Mouse (Mus musculus) MEL (cell line): ENCODE data around the gene Zfp27. TPM values are rescaled to one million over a fixed set of nuclear protein-coding genes. Genes with fewer than 3 reads are reported as not detected.

Experiments used
- DNase-seq: peaks from one replicate; pipeline ENCODE4 v3.0.0; 2011; ENCODE audit warnings: low read depth, low spot score
- H3K27ac ChIP-seq: 2 replicates; pipeline ENCODE4 v1.5.1; 2012; ENCODE audit warnings: low read depth, mild to moderate bottlenecking, control low read depth, low read length, moderate library complexity; ENCODE audit not compliant: control insufficient read depth
- H3K27me3 ChIP-seq, 2 experiments: fragments of 150-350 bp in 1 of 2; sonication (generic) in 1 of 2; 2 replicates each; pipeline ENCODE4 v1.6.1; 2012; ENCODE audit warnings: low read length in 2 of 2, mild to moderate bottlenecking in 2 of 2, improper control_type of control experiment in 1 of 2, moderate library complexity in 1 of 2; ENCODE audit not compliant: insufficient read depth in 2 of 2, control insufficient read depth in 1 of 2
- H3K36me3 ChIP-seq, 2 experiments: 2 replicates each; pipeline ENCODE4 v1.6.1; 2012 to 2014; ENCODE audit warnings: low read length in 2 of 2, improper control_type of control experiment in 1 of 2, inconsistent platforms in 1 of 2, mild to moderate bottlenecking in 1 of 2; ENCODE audit not compliant: insufficient read depth in 2 of 2, control insufficient read depth in 1 of 2
- H3K4me1 ChIP-seq, 2 experiments: fragments of 150-350 bp in 1 of 2; sonication (generic) in 1 of 2; 2 replicates each; pipeline ENCODE4 v1.6.1; 2012; ENCODE audit warnings: low read length in 2 of 2, improper control_type of control experiment in 1 of 2, mild to moderate bottlenecking in 1 of 2; ENCODE audit not compliant: insufficient read depth in 2 of 2, control insufficient read depth in 1 of 2
- H3K4me3 ChIP-seq, 2 experiments: fragments of 150-350 bp in 1 of 2; sonication (generic) in 1 of 2; 2 replicates each; pipeline ENCODE4 v1.5.1; 2012; ENCODE audit warnings: low read depth in 2 of 2, low read length in 2 of 2, mild to moderate bottlenecking in 2 of 2, moderate library complexity in 2 of 2, control low read depth in 1 of 2, improper control_type of control experiment in 1 of 2; ENCODE audit not compliant: control insufficient read depth in 1 of 2, insufficient read depth in 1 of 2
- H3K79me2 ChIP-seq: 2 replicates; pipeline ENCODE4 v1.6.1; 2012; ENCODE audit warnings: mild to moderate bottlenecking, low read length, moderate library complexity; ENCODE audit not compliant: control insufficient read depth, poor library complexity, insufficient read depth
- H3K9ac ChIP-seq: 2 replicates; pipeline ENCODE4 v1.6.1; 2012; ENCODE audit warnings: low read depth, mild to moderate bottlenecking, control low read depth, low read length, moderate library complexity; ENCODE audit not compliant: control insufficient read depth, poor library complexity, severe bottlenecking
- H3K9me3 ChIP-seq: fragments of 150-350 bp; sonication (generic); replicated peaks from 2 replicates; pipeline ENCODE4 v1.6.1; 2012; ENCODE audit warnings: mild to moderate bottlenecking, low read length, improper control_type of control experiment, moderate library complexity; ENCODE audit not compliant: insufficient read depth
- CTCF ChIP-seq, 3 experiments: IDR thresholded peaks in 2 of 3; conservative IDR thresholded peaks in 1 of 3; 2 replicates each; pipeline ENCODE4 v1.5.1; 2011 to 2012; ENCODE audit warnings: low read length in 3 of 3, low read depth in 2 of 3, mild to moderate bottlenecking in 2 of 3, improper control_type of control experiment in 1 of 3, inconsistent platforms in 1 of 3, mixed read lengths in 1 of 3, moderate library complexity in 1 of 3; ENCODE audit not compliant: control insufficient read depth in 1 of 3, insufficient read depth in 1 of 3, poor library complexity in 1 of 3, severe bottlenecking in 1 of 3
- E2F4 ChIP-seq: IDR thresholded peaks from 2 replicates; pipeline ENCODE4 v1.6.1; 2011; ENCODE audit warnings: low read depth, low read length, improper control_type of control experiment, borderline replicate concordance
- ELF1 ChIP-seq: IDR thresholded peaks from 2 replicates; pipeline ENCODE4 v1.6.1; 2014; ENCODE audit warnings: low read depth, mild to moderate bottlenecking, inconsistent platforms, low read length, improper control_type of control experiment, moderate library complexity
- ETS1 ChIP-seq: IDR thresholded peaks from 2 replicates; pipeline ENCODE4 v1.6.1; 2012; ENCODE audit warnings: low read depth, mild to moderate bottlenecking, inconsistent platforms, low read length, improper control_type of control experiment, moderate library complexity
- JUND ChIP-seq: IDR thresholded peaks from 2 replicates; pipeline ENCODE4 v1.6.1; 2011; ENCODE audit warnings: low read depth, mild to moderate bottlenecking, improper control_type of control experiment, low read length
- KAT2A ChIP-seq: conservative IDR thresholded peaks from 2 replicates; pipeline ENCODE4 v1.6.1; 2012; ENCODE audit warnings: low read depth, low read length, improper control_type of control experiment, inconsistent platforms
- MXI1 ChIP-seq: IDR thresholded peaks from 2 replicates; pipeline ENCODE4 v1.6.1; 2011; ENCODE audit warnings: mild to moderate bottlenecking, low read depth, low read length, improper control_type of control experiment
- MYC ChIP-seq: IDR thresholded peaks from 2 replicates; pipeline ENCODE4 v1.6.1; 2011; ENCODE audit warnings: low read depth, mild to moderate bottlenecking, low read length, improper control_type of control experiment, moderate library complexity
- POLR2A ChIP-seq, 2 experiments: IDR thresholded peaks; 2 replicates each; pipeline ENCODE4 v1.6.1; 2011 to 2012; ENCODE audit warnings: low read length in 2 of 2, mild to moderate bottlenecking in 2 of 2, control low read depth in 1 of 2, improper control_type of control experiment in 1 of 2, low read depth in 1 of 2, moderate library complexity in 1 of 2; ENCODE audit not compliant: control insufficient read depth in 1 of 2, insufficient read depth in 1 of 2, poor library complexity in 1 of 2
- POLR2AphosphoS2 ChIP-seq: IDR thresholded peaks from 2 replicates; pipeline ENCODE4 v1.6.1; 2011; ENCODE audit warnings: low read length, improper control_type of control experiment
- RAD21 ChIP-seq: IDR thresholded peaks from 2 replicates; pipeline ENCODE4 v1.6.1; 2011; ENCODE audit warnings: mild to moderate bottlenecking, low read depth, low read length, improper control_type of control experiment
- RCOR1 ChIP-seq: IDR thresholded peaks from 2 replicates; pipeline ENCODE4 v1.6.1; 2012; ENCODE audit warnings: low read depth, mild to moderate bottlenecking, inconsistent platforms, low read length, improper control_type of control experiment
- SIN3A ChIP-seq: IDR thresholded peaks from 2 replicates; pipeline ENCODE4 v1.6.1; 2012; ENCODE audit warnings: low read length, improper control_type of control experiment, inconsistent platforms
- SMC3 ChIP-seq: IDR thresholded peaks from 2 replicates; pipeline ENCODE4 v1.6.1; 2011; ENCODE audit warnings: low read depth, low read length, improper control_type of control experiment
- ZC3H11A ChIP-seq: IDR thresholded peaks from 2 replicates; pipeline ENCODE4 v1.6.1; 2012; ENCODE audit warnings: low read depth, mild to moderate bottlenecking, inconsistent platforms, low read length, improper control_type of control experiment
- ZNF384 ChIP-seq: IDR thresholded peaks from 2 replicates; pipeline ENCODE4 v1.6.1; 2012; ENCODE audit warnings: low read depth, mild to moderate bottlenecking, inconsistent platforms, low read length, improper control_type of control experiment
- polyA plus RNA-seq, 2 experiments: library from polyadenylated mRNA; stranded (reverse) in 1 of 2; unstranded in 1 of 2; fragments of >175 nt in 1 of 2; fragments of >200 nt in 1 of 2; gene quantifications; 2 replicates each; pipeline versions ENCODE4 v1.2.1 to v1.2.4; 2012; ENCODE audit warnings: low replicate concordance in 2 of 2, low read depth in 1 of 2; ENCODE audit not compliant: insufficient read length in 2 of 2, insufficient read depth in 1 of 2, missing spikeins in 1 of 2
- total RNA-seq: library from RNA; depleted of rRNA; stranded (reverse); fragments of 300-350 nt; gene quantifications from 2 replicates; pipeline ENCODE4 v1.2.3, GENCODE M21; 2012

Gene Zfp27
- total and polyA plus RNA-seq, 3 experiments = 4.9 to 5.0 TPM; not detected in 1

DNA sequence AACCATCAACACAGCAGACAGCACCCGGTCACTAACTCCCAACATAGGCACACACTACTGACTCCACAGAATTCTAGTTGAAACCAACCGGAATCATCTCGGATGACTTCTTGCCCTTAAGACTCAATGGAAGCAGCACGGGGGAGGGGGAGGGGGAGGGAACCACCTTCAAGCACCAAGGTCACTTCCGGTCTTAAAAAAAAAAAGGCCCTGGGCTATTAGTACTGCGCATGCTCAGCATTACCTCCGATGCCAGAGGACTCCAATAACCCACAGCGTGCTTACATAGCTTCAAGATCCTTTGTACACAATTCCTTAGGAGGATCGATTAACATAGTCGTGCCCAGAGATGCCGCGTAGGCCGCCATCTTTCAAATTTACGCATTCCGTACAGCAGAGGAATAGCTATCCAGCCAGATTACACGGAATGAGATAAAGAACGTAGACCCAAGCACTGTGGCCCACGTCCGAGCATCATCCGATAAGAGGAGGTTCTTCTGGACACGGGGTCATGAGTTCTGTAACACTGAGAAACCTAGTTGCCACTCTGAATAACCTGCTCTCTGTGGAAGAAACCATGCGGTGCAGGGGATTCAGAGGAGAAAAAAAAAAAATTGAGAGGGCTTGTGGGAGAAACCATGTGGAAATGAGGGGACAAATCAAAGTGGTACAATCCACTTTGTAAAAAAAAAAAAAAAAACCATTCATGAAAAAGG, at the start of gene Zfp27 (continued):
- TF ChIP-seq ELF1 = no peak
- peak; percentile 94 for TF ChIP-seq ZNF384
- TF ChIP-seq POLR2A (IDR thresholded peaks at IDR 0.05; ENCODE audit: control insufficient read depth in 1 of 2, insufficient read depth in 1 of 2, low read depth in 1 of 2, low read length in 2 of 2, poor library complexity in 1 of 2) = peak in 1 of 2 experiments; percentile 57; a peak in 2 of 4 replicates
- no peak for TF ChIP-seq ZC3H11A

DNA sequence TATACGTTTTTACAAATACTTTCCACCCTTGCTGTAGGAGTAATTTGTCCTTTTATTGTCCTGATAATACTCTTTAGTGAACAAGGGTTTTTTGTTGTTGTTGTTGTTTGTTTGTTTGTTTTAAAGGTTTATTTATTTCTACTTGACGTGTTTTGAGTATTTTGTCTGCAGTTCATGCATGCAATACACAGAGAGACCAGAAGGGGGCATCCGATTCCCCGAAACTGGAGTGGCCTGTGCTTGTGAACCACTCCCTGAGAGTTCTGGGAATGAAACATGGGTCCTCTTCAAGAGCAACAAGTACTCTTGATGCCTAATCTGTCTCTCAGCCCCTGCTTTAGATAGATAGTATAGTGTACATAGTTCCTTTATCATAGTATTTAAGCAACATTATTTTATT, 48.4 kb upstream of the Zfp27 start:
- H3K4me3 ChIP-seq = peak overlapping the region; percentile 69 to 90
- H3K27ac ChIP-seq = peak overlapping the region; percentile 74
- peaks cover 0 to 4% of the 10 kb centered on the region in 2 experiments; a peak in 2 of 4 replicates for H3K36me3 ChIP-seq
- peaks cover 0 to 4% of the 10 kb centered on the region in 2 experiments; a peak in 2 of 4 replicates for H3K4me1 ChIP-seq
- peak; percentile 84 for DNase-seq
- H3K27me3 ChIP-seq = no peaks in the 10 kb centered on the region
- peaks cover 2% of the 10 kb centered on the region; the same call in 1 of the 2 replicates for H3K79me2 ChIP-seq
- H3K9me3 ChIP-seq = no peaks in the 10 kb centered on the region
- H3K9ac ChIP-seq = peak overlapping the region; percentile 85
- no peak for TF ChIP-seq E2F4
- 0 out of 2 replicates have a peak, but pooled peaks have one; percentile 34 for TF ChIP-seq MYC
- TF ChIP-seq RAD21 = peak; percentile 62
- peak; percentile 48 for TF ChIP-seq ZC3H11A
- TF ChIP-seq SIN3A = peak; percentile 61; the same call in 1 of the 2 replicates
- no peak for TF ChIP-seq KAT2A
- TF ChIP-seq JUND = no peak
- peak; percentile 68 for TF ChIP-seq SMC3
- TF ChIP-seq CTCF (IDR thresholded peaks at IDR 0.05 in 2 of 3, conservative IDR thresholded peaks at IDR 0.05 in 1 of 3; ENCODE audit: control insufficient read depth in 1 of 3, insufficient read depth in 1 of 3, low read depth in 2 of 3, low read length in 3 of 3, poor library complexity in 1 of 3, severe bottlenecking in 1 of 3) = peak; percentile 63 to 72 (median 72)
- TF ChIP-seq RCOR1 = no peak
- 0 out of 2 replicates have a peak, but pooled peaks have one; percentile 14 for TF ChIP-seq ETS1
- TF ChIP-seq POLR2AphosphoS2 = no peak
- TF ChIP-seq MXI1 = peak; percentile 21; the same call in 1 of the 2 replicates
